Mouse (Mus musculus) erythroblast, embryonic 14.5 days (primary cell): Measurements from ENCODE around the gene Ccer1.

Source experiments
- GATA1 ChIP-seq: IDR thresholded peaks from 2 replicates; pipeline ENCODE4 v1.6.1; 2012; ENCODE audit warnings: low read length, inconsistent platforms, mixed read lengths
- TAL1 ChIP-seq: IDR thresholded peaks from 3 replicates; pipeline ENCODE4 v1.6.1; 2012; ENCODE audit warnings: low read length, inconsistent platforms, mixed read lengths

- no peak for TF ChIP-seq TAL1
- TF ChIP-seq GATA1 = no peak
Observed at GRCm38 (mm10) chr10:97720625-97721024, 27.8 kb downstream of the Ccer1 start.
